Mouse (Mus musculus) erythroblast, embryonic 14.5 days (primary cell): ENCODE results near the gene Exoc7.

Experiments used
- GATA1 ChIP-seq: IDR thresholded peaks from 2 replicates; pipeline ENCODE4 v1.6.1; 2012; ENCODE audit warnings: low read length, inconsistent platforms, mixed read lengths
- TAL1 ChIP-seq: IDR thresholded peaks from 3 replicates; pipeline ENCODE4 v1.6.1; 2012; ENCODE audit warnings: low read length, inconsistent platforms, mixed read lengths

DNA sequence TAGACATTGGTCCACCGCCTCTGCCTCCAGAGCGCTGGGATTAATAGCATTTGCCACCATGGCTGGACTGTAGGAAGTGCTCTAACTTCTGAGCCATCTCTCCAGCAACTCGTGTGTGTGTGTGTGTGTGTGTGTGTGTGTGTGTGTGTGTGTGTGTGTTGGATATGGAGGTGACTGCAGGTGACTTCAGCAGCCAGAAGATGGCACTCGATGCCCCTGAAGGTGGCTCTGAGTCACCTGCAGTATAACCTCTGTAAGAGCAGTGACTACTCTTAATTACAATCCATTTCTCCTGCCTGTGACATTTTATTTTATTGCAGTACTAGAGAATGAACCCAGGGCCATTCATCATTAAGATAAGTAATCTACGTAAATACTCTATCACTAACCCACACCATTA lies 44.3 kb upstream of the Exoc7 start:
- no peak for TF ChIP-seq GATA1
- TF ChIP-seq TAL1 = no peak
